Mouse (Mus musculus): ENCODE measurements around the gene Gzmm.

DNA sequence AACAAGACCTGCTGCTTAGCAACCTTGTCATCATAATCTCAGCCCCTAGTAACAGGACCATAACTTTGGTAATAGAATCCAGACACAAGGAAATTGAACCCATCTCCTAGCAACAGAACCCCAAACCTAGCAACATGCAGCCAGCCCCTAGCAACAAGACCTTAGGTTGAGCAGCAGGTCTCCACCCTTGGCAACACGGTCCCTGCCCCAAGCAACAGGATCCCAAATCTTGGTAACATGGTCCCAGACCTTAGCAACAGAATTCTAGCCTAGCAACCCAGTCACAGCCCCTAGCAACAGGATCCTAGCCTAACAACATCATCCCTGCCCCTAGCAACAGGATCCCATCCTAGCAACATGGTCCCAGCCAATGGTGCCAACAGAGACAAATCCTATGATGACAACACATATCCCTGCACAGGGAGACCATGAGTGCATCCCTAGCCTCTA, 33.8 kb upstream of the Gzmm start:
- TF ChIP-seq CTCF (IDR thresholded peaks at IDR 0.05; ENCODE audit: low read depth), result no peak
- TF ChIP-seq EP300 (IDR thresholded peaks at IDR 0.05; ENCODE audit: low read depth), result no peak
